Mouse (Mus musculus) right cerebral cortex, postnatal 25 days (tissue): ENCODE results near the gene Stip1.
A peak's percentile ranks its signal among the peaks of the same experiment; 100 is the strongest.
"Not testable (repeated sequence)": the region's sequence is repeated elsewhere in the genome, so short reads cannot be mapped to it uniquely, and the experiment has no call there.

Experiments
- DNase-seq: peaks from one replicate; pipeline ENCODE4 v3.0.0; 2022

The Stip1 gene

GRCm38 (mm10) chr19:7039841-7040636, at the start of gene Stip1:
Stip1 (minus strand) TSS chr19:7039967.
- peak; percentile 99 for DNase-seq

GRCm38 (mm10) chr19:7089050-7089449, 49.3 kb upstream of the Stip1 start:
- no peak for DNase-seq

GRCm38 (mm10) chr19:7088558-7088957, 48.8 kb upstream of the Stip1 start:
- no peak for DNase-seq

- DNase-seq = no peak
Observed at GRCm38 (mm10) chr19:7084734-7085133, 45.0 kb upstream of the Stip1 start.

- peak; percentile 68 for DNase-seq
Observed at GRCm38 (mm10) chr19:7083035-7083794, 43.4 kb upstream of the Stip1 start.

- peak; percentile 58 for DNase-seq
Observed at GRCm38 (mm10) chr19:7081516-7082266, 41.9 kb upstream of the Stip1 start.

- no peak for DNase-seq
Observed at GRCm38 (mm10) chr19:7078271-7078670, 38.5 kb upstream of the Stip1 start.

- no peak for DNase-seq
Observed at GRCm38 (mm10) chr19:7077666-7078065, 37.9 kb upstream of the Stip1 start.

GRCm38 (mm10) chr19:7075336-7075735, 35.6 kb upstream of the Stip1 start:
- DNase-seq = not testable (repeated sequence)

- DNase-seq = no peak
Observed at GRCm38 (mm10) chr19:7073997-7074781, 34.4 kb upstream of the Stip1 start.

GRCm38 (mm10) chr19:7072221-7072620, 32.5 kb upstream of the Stip1 start:
- no peak for DNase-seq

- no peak for DNase-seq
Observed at GRCm38 (mm10) chr19:7070775-7071174, 31.0 kb upstream of the Stip1 start.

GRCm38 (mm10) chr19:7069781-7070763, 30.3 kb upstream of the Stip1 start:
- DNase-seq = no peak

GRCm38 (mm10) chr19:7068661-7069531, 29.1 kb upstream of the Stip1 start:
- DNase-seq = no peak

GRCm38 (mm10) chr19:7068136-7068535, 28.4 kb upstream of the Stip1 start:
- DNase-seq = peak; percentile 69

GRCm38 (mm10) chr19:7067344-7068050, 27.7 kb upstream of the Stip1 start:
- no peak for DNase-seq

GRCm38 (mm10) chr19:7066828-7067342, 27.1 kb upstream of the Stip1 start:
- no peak for DNase-seq

GRCm38 (mm10) chr19:7066034-7066827, 26.5 kb upstream of the Stip1 start:
- no peak for DNase-seq
